Mouse (Mus musculus): Measurements from ENCODE around the gene E330034G19Rik. TPM values are rescaled to one million over a fixed set of nuclear protein-coding genes. Genes with fewer than 3 reads are reported as not detected.

E330034G19Rik gene
- total and polyA plus RNA-seq, 3 experiments, result 0.17 TPM; not detected in 2

DNA sequence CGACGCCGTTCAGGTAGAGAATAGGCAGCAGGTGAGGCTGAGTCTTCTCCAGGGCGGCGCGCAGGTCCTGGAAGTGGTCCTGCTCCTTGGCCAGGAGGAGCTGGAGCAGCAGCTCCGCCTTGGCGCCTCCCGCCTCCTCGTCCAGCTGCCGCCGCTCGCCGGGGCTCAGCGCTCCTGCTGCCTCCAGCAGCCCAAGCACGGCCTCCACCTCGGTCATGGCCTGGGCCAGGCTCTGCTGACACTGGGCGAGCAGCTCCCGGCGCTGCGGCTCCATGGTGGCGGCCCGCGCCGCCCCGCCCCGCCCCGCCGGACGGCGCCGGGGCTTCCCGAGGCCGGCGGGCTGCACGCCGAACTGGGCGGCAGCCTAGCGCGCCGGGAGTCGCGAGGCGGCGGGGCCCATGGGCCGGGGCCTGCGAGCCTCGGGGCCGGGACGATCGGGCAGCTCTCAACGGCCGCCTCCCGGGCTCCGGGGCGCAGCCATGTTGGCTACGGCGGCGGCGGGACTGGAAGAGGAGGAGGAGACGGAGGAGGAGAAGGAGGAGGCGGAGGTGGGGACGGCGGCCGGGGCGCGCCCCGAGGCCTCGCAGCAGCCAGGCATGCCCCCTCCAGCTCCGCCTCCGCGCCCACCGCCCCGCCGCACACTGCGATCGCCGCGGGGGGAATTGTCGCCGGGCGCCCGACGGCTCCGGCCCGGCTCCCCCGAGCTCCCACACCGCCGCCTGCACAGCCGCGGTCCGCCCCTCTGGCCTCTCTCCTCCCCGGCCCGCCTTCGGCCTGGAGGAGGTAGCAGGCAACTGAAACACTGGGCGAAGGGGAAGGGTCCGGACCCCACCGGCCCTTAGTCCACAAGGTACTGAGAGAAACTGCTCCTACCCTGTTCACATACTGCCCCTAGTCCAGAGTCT lies 47.6 kb upstream of the E330034G19Rik start, which contains the start of gene Dlg5:
Gene Dlg5, minus strand, starts transcription at position 744 of the 905 bp plus-strand sequence.
- H3K4me1 ChIP-seq (ENCODE audit: control insufficient read depth in 1 of 2, insufficient read depth in 2 of 2), result no peaks in the 10 kb centered on the region
- dilution Hi-C loops (cut with MboI; ENCODE audit: extremely low pct_ligation_motif_present, extremely low pct_unique_long_range_greater_than_20kb, low sequenced_read_pairs), result no loop called here
- H3K36me3 ChIP-seq (replicated peaks in 1 of 2; ENCODE audit: control insufficient read depth in 1 of 2, insufficient read depth in 1 of 2, low read length in 1 of 2), result no peaks in the 10 kb centered on the region
- no peak within 1 kb of the TSS for H3K9ac ChIP-seq (ENCODE audit: insufficient read depth, low read depth)
- H3K4me2 ChIP-seq (ENCODE audit: insufficient read depth, low read depth, poor library complexity, severe bottlenecking), result no peak within 1 kb of the TSS
- no peak for TF ChIP-seq JUN (IDR thresholded peaks at IDR 0.05; ENCODE audit: insufficient read depth, low read depth, low read length)
- H3K79me2 ChIP-seq (replicated peaks; ENCODE audit: control insufficient read depth, extremely low read depth, insufficient read depth, poor library complexity, severe bottlenecking), result no peaks in the 10 kb centered on the region
- H3K4me3 ChIP-seq (replicated peaks in 1 of 3; ENCODE audit: low read depth in 2 of 3, low read length in 2 of 3, poor library complexity in 1 of 3), result no peak within 1 kb of the TSS
- H3K27me3 ChIP-seq (replicated peaks), result peaks cover 17% of the 10 kb centered on the region
- in situ Hi-C loops (cut with MboI; ENCODE audit: low pct_ligation_motif_present, low pct_unique_long_range_greater_than_20kb, low sequenced_read_pairs), result no loop called here
- no peak within 1 kb of the TSS for H3K27ac ChIP-seq (ENCODE audit: insufficient read depth, low read depth)
- DNase-seq (ENCODE audit: extremely low read depth), result no peak
- H3K9me3 ChIP-seq (replicated peaks; ENCODE audit: low read length), result peaks cover 20% of the 10 kb centered on the region

GRCm38 (mm10) chr14:24249926-24250325 lies 43.1 kb upstream of the E330034G19Rik start:
- Histone ChIP-seq H3K9ac (ENCODE audit: insufficient read depth, low read depth) (no peak overlapping the region), H3K4me2 (ENCODE audit: insufficient read depth, low read depth, poor library complexity, severe bottlenecking) (no peak overlapping the region), H3K9me3 (replicated peaks; ENCODE audit: low read length) (peaks cover 15% of the 10 kb centered on the region), H3K4me1 (ENCODE audit: control insufficient read depth in 1 of 2, insufficient read depth in 2 of 2) (peaks cover 0 to 7% of the 10 kb centered on the region in 2 experiments; a peak in 1 of 4 replicates), H3K36me3 (replicated peaks in 1 of 2; ENCODE audit: control insufficient read depth in 1 of 2, insufficient read depth in 1 of 2, low read length in 1 of 2) (no peaks in the 10 kb centered on the region), H3K79me2 (replicated peaks; ENCODE audit: control insufficient read depth, extremely low read depth, insufficient read depth, poor library complexity, severe bottlenecking) (no peaks in the 10 kb centered on the region), H3K27ac (ENCODE audit: insufficient read depth, low read depth) (no peak overlapping the region), H3K27me3 (replicated peaks) (peaks cover 9% of the 10 kb centered on the region), H3K4me3 (replicated peaks in 1 of 3; ENCODE audit: low read depth in 2 of 3, low read length in 2 of 3, poor library complexity in 1 of 3) (no peak overlapping the region)
- TF ChIP-seq MEF2A (IDR thresholded peaks at IDR 0.05; ENCODE audit: borderline replicate concordance, low read depth, low read length), result no peak
- TF ChIP-seq ZKSCAN1 (IDR thresholded peaks at IDR 0.05; ENCODE audit: borderline replicate concordance, low read depth, low read length), result no peak
- no peak for TF ChIP-seq HCFC1 (IDR thresholded peaks at IDR 0.05; ENCODE audit: low read depth, low read length)
- no peak for TF ChIP-seq E2F4 (IDR thresholded peaks at IDR 0.05; ENCODE audit: insufficient replicate concordance, low read depth, low read length)
- no peak for TF ChIP-seq ELF1 (IDR thresholded peaks at IDR 0.05; ENCODE audit: low read depth, low read length)
- no peak for TF ChIP-seq USF2 (conservative IDR thresholded peaks at IDR 0.05; ENCODE audit: low read depth, low read length)
- no peak for TF ChIP-seq KAT2A (IDR thresholded peaks at IDR 0.05; ENCODE audit: insufficient replicate concordance, low read length)
- no peak for TF ChIP-seq NRF1 (IDR thresholded peaks at IDR 0.05; ENCODE audit: low read depth, low read length)
- TF ChIP-seq MXI1 (IDR thresholded peaks at IDR 0.05; ENCODE audit: low read depth, low read length), result no peak
- TF ChIP-seq JUN (IDR thresholded peaks at IDR 0.05; ENCODE audit: insufficient read depth, low read depth, low read length), result no peak
- no peak for TF ChIP-seq SMC3 (IDR thresholded peaks at IDR 0.05; ENCODE audit: low read depth, low read length)
- TF ChIP-seq EP300 (IDR thresholded peaks at IDR 0.05; ENCODE audit: low read length), result no peak
- dilution Hi-C loops (cut with MboI; ENCODE audit: extremely low pct_ligation_motif_present, extremely low pct_unique_long_range_greater_than_20kb, low sequenced_read_pairs) (no loop called here), in situ Hi-C loops (cut with MboI; ENCODE audit: low pct_ligation_motif_present, low pct_unique_long_range_greater_than_20kb, low sequenced_read_pairs) (no loop called here)
- DNase-seq (ENCODE audit: extremely low read depth), result no peak

All from CH12.LX (cell line).